Mouse (Mus musculus) ES-Bruce4 (cell line): ENCODE measurements around the gene Lzts2.

Experiments used
- CTCF ChIP-seq: IDR thresholded peaks from one replicate; pipeline ENCODE4 v1.8.1; 2011; ENCODE audit warnings: low read depth, low read length
- POLR2A ChIP-seq: IDR thresholded peaks from one replicate; pipeline ENCODE4 v1.8.1; 2011; ENCODE audit warnings: low read length; ENCODE audit not compliant: insufficient read depth

DNA sequence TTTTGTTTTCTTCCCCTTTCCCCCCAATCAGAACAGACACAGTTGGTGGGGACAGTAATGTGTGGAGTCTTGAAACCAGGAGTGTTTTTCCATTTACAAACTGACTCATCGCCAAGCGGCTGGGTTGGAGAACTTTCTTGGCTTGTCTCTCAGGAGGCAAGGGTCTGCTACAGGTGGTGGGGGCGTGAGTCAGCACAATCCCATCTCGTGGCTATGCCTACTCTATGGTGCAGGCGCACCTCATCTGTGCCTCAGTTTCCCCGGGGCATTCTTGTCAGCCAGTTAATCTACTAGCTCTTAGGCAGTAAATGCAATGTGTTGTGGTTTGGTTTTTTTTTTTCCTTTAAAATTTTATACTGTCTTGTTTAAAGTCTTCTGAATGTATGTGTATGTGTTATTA is 30.8 kb upstream of the Lzts2 start:
- no peak for TF ChIP-seq CTCF
- TF ChIP-seq POLR2A, result no peak
